Mouse (Mus musculus) left cerebral cortex, adult 9 months (tissue): ENCODE measurements at regions not wholly inside any gene's neighbourhood (a gene's known extent, or its start where the extent isn't known, plus 50 kb on each side); places are given as distances from the start of the nearest gene placed in this dataset.

ENCODE experiments used
- DNase-seq, 2 experiments: peaks; one replicate each; pipeline ENCODE4 v3.0.0; 2022; ENCODE audit warnings: low spot score in 2 of 2

- DNase-seq, result no peak
Measured at GRCm38 (mm10) chr3:60917271-60917670, 85.3 kb upstream of the P2ry1 start.

GRCm38 (mm10) chr3:60926024-60926547 lies 76.5 kb upstream of the P2ry1 start:
- DNase-seq, result no peak

- no peak for DNase-seq
Measured at GRCm38 (mm10) chr3:60928910-60929309, 73.7 kb upstream of the P2ry1 start.

- DNase-seq, result no peak
Measured at GRCm38 (mm10) chr3:60934492-60934891, 68.1 kb upstream of the P2ry1 start.

GRCm38 (mm10) chr3:60941451-60941850 lies 61.1 kb upstream of the P2ry1 start:
- DNase-seq, result no peak

- no peak for DNase-seq
Measured at GRCm38 (mm10) chr3:60948897-60949296, 53.7 kb upstream of the P2ry1 start.
